8 mouse cellular contexts compared by ENCODE assay signal in the genomic region with DNA sequence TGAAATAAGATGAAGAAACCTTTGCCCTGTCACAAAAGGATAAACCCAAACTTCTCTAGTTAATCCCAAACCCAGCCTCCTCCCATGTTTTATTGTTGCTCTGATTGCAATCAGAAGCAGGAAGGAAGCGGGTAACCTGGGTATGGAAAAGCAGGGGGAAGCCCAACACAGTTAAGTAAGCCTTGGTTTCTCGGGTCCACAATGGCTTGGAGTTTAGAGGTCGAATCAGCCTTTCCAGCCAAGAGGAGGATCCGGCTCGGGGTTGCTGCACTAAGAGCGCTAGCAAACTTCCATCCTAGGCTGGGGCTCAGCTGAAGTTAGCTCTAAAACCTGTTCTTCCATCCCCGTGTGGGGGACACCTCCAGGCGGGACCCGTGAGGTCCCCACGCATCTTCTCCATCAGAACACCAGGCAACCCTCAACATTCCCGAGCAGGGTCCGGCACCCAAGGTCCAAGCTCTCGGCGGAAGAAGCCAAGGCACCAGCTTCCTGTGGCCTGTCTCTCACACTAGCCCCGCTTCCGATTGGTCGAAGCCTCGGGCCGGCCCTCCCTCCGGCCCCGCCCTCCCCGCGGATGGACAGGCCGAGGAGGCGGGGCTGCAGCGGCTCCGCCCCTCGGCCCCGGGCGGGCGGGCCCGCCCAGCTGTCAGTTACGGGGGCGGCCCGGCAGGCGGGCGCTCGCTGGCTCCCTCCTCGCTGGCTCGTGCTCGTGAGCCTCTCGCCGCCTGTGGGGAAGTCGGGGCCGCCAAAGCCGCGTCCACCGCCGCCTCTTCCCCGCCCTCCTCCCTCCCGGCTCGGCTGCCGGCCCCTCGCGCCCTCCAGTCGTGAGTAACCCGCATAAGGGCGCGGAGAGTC. TPM values are rescaled to one million over a fixed set of nuclear protein-coding genes. Genes with fewer than 3 reads are reported as not detected.
DNase-seq lines count a peak whose midpoint lies in the region; ATAC-seq and TF ChIP-seq lines count a peak whose summit lies in the region.

Gene Eea1 (plus strand): TSS at position 605 of the 855 bp plus-strand sequence.

- H3K4me3 ChIP-seq in bone marrow, adult 2 months (replicated peaks; ENCODE audit: control insufficient read depth, low read depth, low read length): peak within 1 kb of the TSS; percentile 98
- peak within 1 kb of the TSS; percentile 91 for H3K4me3 ChIP-seq in embryonic facial prominence, embryonic 14.5 days (ENCODE audit: low read depth, low read length)
- H3K4me3 ChIP-seq in limb, embryonic 12.5 days (replicated peaks): peak within 1 kb of the TSS; percentile 80
- H3K4me3 ChIP-seq in midbrain, embryonic 14.5 days (replicated peaks; ENCODE audit: low read depth, low read length): peak within 1 kb of the TSS; percentile 77

- peak; percentile 97 for DNase-seq in A20 (ENCODE audit: low read depth, low spot score)
- peak; percentile 97 for DNase-seq in embryonic facial prominence, embryonic 14.5 days (ENCODE audit: low spot score)
- DNase-seq in heart, adult 8-10 months (ENCODE audit: low spot score): peak; percentile 85
- peak; percentile 91 to 92 for DNase-seq in kidney, adult 8-10 months
- DNase-seq in midbrain, embryonic 14.5 days: peak; percentile 97
- peak; percentile 84 for DNase-seq in spleen, adult 12 weeks (ENCODE audit: low spot score)

- no peaks in the 10 kb centered on the region for H3K27me3 ChIP-seq in embryonic facial prominence, embryonic 14.5 days (replicated peaks; ENCODE audit: control insufficient read depth, insufficient read depth, low read length)
- H3K27me3 ChIP-seq in limb, embryonic 12.5 days: no peaks in the 10 kb centered on the region
- no peaks in the 10 kb centered on the region for H3K27me3 ChIP-seq in midbrain, embryonic 14.5 days (ENCODE audit: control insufficient read depth, insufficient read depth, low read length)

- peak within 1 kb of the TSS; percentile 79 for H3K4me2 ChIP-seq in embryonic facial prominence, embryonic 14.5 days (ENCODE audit: low read depth, low read length)
- H3K4me2 ChIP-seq in limb, embryonic 12.5 days: peak within 1 kb of the TSS; percentile 92
- peak within 1 kb of the TSS; percentile 87 for H3K4me2 ChIP-seq in midbrain, embryonic 14.5 days (ENCODE audit: low read length)

- ATAC-seq in embryonic facial prominence, embryonic 14.5 days (ENCODE audit: low read depth): peak; percentile 98
- ATAC-seq in limb, embryonic 12.5 days (ENCODE audit: insufficient number of reproducible peaks, insufficient read depth, low FRiP score, low TSS enrichment, low read depth): peak; percentile 98
- peak; percentile 99 for ATAC-seq in midbrain, embryonic 14.5 days (ENCODE audit: low FRiP score, low TSS enrichment)

- H3K27ac ChIP-seq in bone marrow, adult 2 months (ENCODE audit: control insufficient read depth, insufficient read depth, low read depth, low read length, poor library complexity): peak within 1 kb of the TSS; percentile 97
- H3K27ac ChIP-seq in embryonic facial prominence, embryonic 14.5 days (replicated peaks; ENCODE audit: low read depth, low read length): peak within 1 kb of the TSS; percentile 90
- H3K27ac ChIP-seq in limb, embryonic 12.5 days: peak within 1 kb of the TSS; percentile 80
- H3K27ac ChIP-seq in midbrain, embryonic 14.5 days (replicated peaks; ENCODE audit: low read depth, low read length): peak within 1 kb of the TSS; percentile 93

- TF ChIP-seq POLR2A in bone marrow, adult 2 months (IDR thresholded peaks at IDR 0.05; ENCODE audit: borderline replicate concordance, control insufficient read depth, low read depth, low read length): peak; percentile 74; the same call in 1 of the 2 replicates

- no peaks in the 10 kb centered on the region for H3K9me3 ChIP-seq in embryonic facial prominence, embryonic 14.5 days (ENCODE audit: control insufficient read depth, low read length)
- H3K9me3 ChIP-seq in limb, embryonic 12.5 days: 0 out of 2 replicates have a peak, but pooled peaks cover 3% of the 10 kb centered on the region
- H3K9me3 ChIP-seq in midbrain, embryonic 14.5 days (ENCODE audit: control insufficient read depth, low read length): no peaks in the 10 kb centered on the region

- peak within 1 kb of the TSS; percentile 87 for H3K9ac ChIP-seq in embryonic facial prominence, embryonic 14.5 days (ENCODE audit: low read depth, low read length)
- H3K9ac ChIP-seq in limb, embryonic 12.5 days (replicated peaks): peak within 1 kb of the TSS; percentile 81
- H3K9ac ChIP-seq in midbrain, embryonic 14.5 days (replicated peaks; ENCODE audit: low read length): peak within 1 kb of the TSS; percentile 80

- 1% methylated on average over 59 of the region's 59 CpGs for WGBS in bone marrow, adult 2 months
- WGBS in embryonic facial prominence, embryonic 14.5 days: 3% methylated on average over 19 of the region's 59 CpGs
- WGBS in limb, embryonic 12.5 days: under 1% methylated on average over 59 of the region's 59 CpGs
- WGBS in midbrain, embryonic 14.5 days: under 1% methylated on average over 55 of the region's 59 CpGs

- TF ChIP-seq CTCF in bone marrow, adult 2 months (IDR thresholded peaks at IDR 0.05; ENCODE audit: control insufficient read depth, insufficient read depth, low read length): no peak

- no peaks in the 10 kb centered on the region for H3K36me3 ChIP-seq in embryonic facial prominence, embryonic 14.5 days (ENCODE audit: control insufficient read depth, insufficient read depth, low read length)
- no peaks in the 10 kb centered on the region for H3K36me3 ChIP-seq in limb, embryonic 12.5 days
- no peaks in the 10 kb centered on the region for H3K36me3 ChIP-seq in midbrain, embryonic 14.5 days (ENCODE audit: control insufficient read depth, insufficient read depth, low read length)

- no peaks in the 10 kb centered on the region for H3K4me1 ChIP-seq in bone marrow, adult 2 months (ENCODE audit: control insufficient read depth, insufficient read depth, low read length)
- H3K4me1 ChIP-seq in embryonic facial prominence, embryonic 14.5 days (ENCODE audit: control insufficient read depth, insufficient read depth, low read length): peaks cover 15% of the 10 kb centered on the region
- H3K4me1 ChIP-seq in limb, embryonic 12.5 days (replicated peaks): peaks cover 14% of the 10 kb centered on the region
- peaks cover 18% of the 10 kb centered on the region for H3K4me1 ChIP-seq in midbrain, embryonic 14.5 days (ENCODE audit: control insufficient read depth, insufficient read depth, low read length)

RNA-seq across cellular contexts. Expression of gene Eea1, which starts in this region (rescaled TPM):
- 13.3 and 22.8 TPM in 2 replicates for polyA plus RNA-seq in bone marrow, adult 2 months (2011; ENCODE audit: insufficient read depth, insufficient read length, low replicate concordance, missing spikeins)
- 23.1 and 24.0 TPM in 2 replicates for polyA plus RNA-seq in embryonic facial prominence, embryonic 14.5 days (2014; fragmentation: Nextera tagmentation; extraction: Ambion mirVana)
- 10 to 100 TPM; 30.4 to 36.9 (median 30.9) TPM for total RNA-seq in heart, adult 8-10 months (2022)
- polyA plus RNA-seq in limb, embryonic 12.5 days (2016; fragmentation: Nextera tagmentation; extraction: Ambion mirVana): 11.6 and 12.0 TPM in 2 replicates
- polyA plus RNA-seq in midbrain, embryonic 14.5 days (2014; fragmentation: Nextera tagmentation; extraction: Ambion mirVana): 23.2 and 26.3 TPM in 2 replicates

Comparison
In these comparisons a context has a peak if more than half of its experiments do, and no peak if none do; other contexts are left out.
1. Peak in every context shown above with its lines: DNase-seq, ATAC-seq, H3K4me3 ChIP-seq and H3K27ac ChIP-seq.